Mouse (Mus musculus): ENCODE measurements at regions not wholly inside any gene's neighbourhood (a gene's known extent, or its start where the extent isn't known, plus 50 kb on each side); places are given as distances from the start of the nearest gene placed in this dataset.
"Not testable (repeated sequence)": the region's sequence is repeated elsewhere in the genome, so short reads cannot be mapped to it uniquely, and the experiment has no call there.

- no peak for DNase-seq
These were observed 533.1 kb downstream of the Shisa9 start for GRCm38 (mm10) chr16:12516834-12517685.

GRCm38 (mm10) chr16:12518264-12518663, 534.4 kb downstream of the Shisa9 start:
- no peak for DNase-seq

GRCm38 (mm10) chr16:12521711-12522476, 538.0 kb downstream of the Shisa9 start:
- no peak for DNase-seq

- no peak for DNase-seq
These were observed 561.0 kb upstream of the Ercc4 start for GRCm38 (mm10) chr16:12548462-12548861.

GRCm38 (mm10) chr16:12588889-12589288, 520.6 kb upstream of the Ercc4 start:
- no peak for DNase-seq

GRCm38 (mm10) chr16:12608259-12608658, 501.2 kb upstream of the Ercc4 start:
- DNase-seq: peak; percentile 21

GRCm38 (mm10) chr16:12611106-12611505, 498.4 kb upstream of the Ercc4 start:
- no peak for DNase-seq

- DNase-seq: no peak
These were observed 491.7 kb upstream of the Ercc4 start for GRCm38 (mm10) chr16:12617781-12618180.

- no peak for DNase-seq
These were observed 477.0 kb upstream of the Ercc4 start for GRCm38 (mm10) chr16:12632533-12632932.

- no peak for DNase-seq
These were observed 470.4 kb upstream of the Ercc4 start for GRCm38 (mm10) chr16:12638971-12639640.

GRCm38 (mm10) chr16:12643053-12643452, 466.4 kb upstream of the Ercc4 start:
- no peak for DNase-seq

- DNase-seq: no peak
These were observed 464.9 kb upstream of the Ercc4 start for GRCm38 (mm10) chr16:12644621-12645020.

- no peak for DNase-seq
These were observed 457.3 kb upstream of the Ercc4 start for GRCm38 (mm10) chr16:12652180-12652579.

- not testable (repeated sequence) for DNase-seq
These were observed 435.8 kb upstream of the Ercc4 start for GRCm38 (mm10) chr16:12673656-12674055.

- no peak for DNase-seq
These were observed 428.0 kb upstream of the Ercc4 start for GRCm38 (mm10) chr16:12681474-12681873.

- no peak for DNase-seq
These were observed 423.7 kb upstream of the Ercc4 start for GRCm38 (mm10) chr16:12685816-12686215.

- DNase-seq: no peak
These were observed 417.7 kb upstream of the Ercc4 start for GRCm38 (mm10) chr16:12691776-12692175.

- no peak for DNase-seq
These were observed 416.7 kb upstream of the Ercc4 start for GRCm38 (mm10) chr16:12692739-12693292.

- no peak for DNase-seq
These were observed 416.1 kb upstream of the Ercc4 start for GRCm38 (mm10) chr16:12693346-12693745.

GRCm38 (mm10) chr16:12694646-12695045, 414.8 kb upstream of the Ercc4 start:
- no peak for DNase-seq

GRCm38 (mm10) chr16:12696939-12697621, 412.4 kb upstream of the Ercc4 start:
- no peak for DNase-seq

GRCm38 (mm10) chr16:12699557-12699956, 409.9 kb upstream of the Ercc4 start:
- no peak for DNase-seq
